Comparison of ENCODE assay signal across 22 mouse cellular contexts in genomic region chr2:5934936-5935335, GRCm38 (mm10). TPM values are rescaled to one million over a fixed set of nuclear protein-coding genes. Genes with fewer than 3 reads are reported as not detected.
DNase-seq lines count a peak whose midpoint lies in the region; ATAC-seq and TF ChIP-seq lines count a peak whose summit lies in the region.
"Had no signal": no experiment of that assay in that cellular context is flagged by ENCODE, and none has a peak within 500 bp of the region (broad histone marks: within the 10 kb centered on the region; RNA-seq: fewer than 3 reads in every experiment).

No protein-coding gene starts in this region.

- H3K9me3 ChIP-seq in kidney, embryonic 16.5 days (ENCODE audit: low read length), result no peaks in the 10 kb centered on the region
- no peaks in the 10 kb centered on the region for H3K9me3 ChIP-seq in liver, embryonic 13.5 days (replicated peaks)
- H3K9me3 ChIP-seq in CH12.LX (replicated peaks; ENCODE audit: low read length), result no peaks in the 10 kb centered on the region
- H3K9me3 ChIP-seq: forebrain, embryonic 13.5 days; forebrain, embryonic 15.5 days; G1E had no signal

- no peak for TF ChIP-seq EP300 in CH12.LX (IDR thresholded peaks at IDR 0.05; ENCODE audit: low read length)

- dilution Hi-C loops in CH12.LX (cut with MboI; ENCODE audit: extremely low pct_ligation_motif_present, extremely low pct_unique_long_range_greater_than_20kb, low sequenced_read_pairs), result no loop called here

- in situ Hi-C loops in CH12.LX (cut with MboI; ENCODE audit: low pct_ligation_motif_present, low pct_unique_long_range_greater_than_20kb, low sequenced_read_pairs), result no loop called here

- no peaks in the 10 kb centered on the region for H3K4me1 ChIP-seq in kidney, embryonic 16.5 days (ENCODE audit: insufficient read depth, low read length)
- peaks cover 11% of the 10 kb centered on the region for H3K4me1 ChIP-seq in liver, embryonic 13.5 days (replicated peaks)
- H3K4me1 ChIP-seq in CH12.LX (ENCODE audit: control insufficient read depth in 1 of 2, insufficient read depth in 2 of 2), result peaks cover 21 to 29% of the 10 kb centered on the region in 2 experiments
- H3K4me1 ChIP-seq: forebrain, embryonic 13.5 days; forebrain, embryonic 15.5 days had no signal

- peak; percentile 14; the same call in 1 of the 2 replicates for ATAC-seq in kidney, embryonic 16.5 days (ENCODE audit: low FRiP score, low TSS enrichment)
- ATAC-seq in liver, embryonic 13.5 days (ENCODE audit: low read depth), result 0 out of 2 replicates have a peak, but pooled peaks have one; percentile 28
- ATAC-seq: activated CD4-positive, CD25-positive, alpha-beta regulatory T cell, adult 4 months; forebrain, embryonic 13.5 days; forebrain, embryonic 15.5 days; forebrain, postnatal 0 days; Patski had no signal

- peak; percentile 42 for DNase-seq in heart, adult 11 months
- no peak for DNase-seq in heart, adult 8-10 months (ENCODE audit: low spot score)
- no peak for DNase-seq in kidney, adult 8-10 months
- no peak for DNase-seq in liver, embryonic 13.5 days
- DNase-seq in liver (no peak), CH12.LX (ENCODE audit: extremely low read depth) (no peak)
- DNase-seq in gastrocnemius, postnatal 10 days, result no peak
- DNase-seq: adrenal gland, adult 8-10 months; adrenal gland, postnatal 14 days; adrenal gland, postnatal 36 days; cerebellum, adult 11-12 months; cerebellum, adult 2 months; cerebellum, adult 9-10 months; cerebellum, postnatal 10 days; cerebellum, postnatal 25 days; forebrain, postnatal 0 days had no signal

- no peaks in the 10 kb centered on the region for H3K36me3 ChIP-seq in kidney, embryonic 16.5 days (ENCODE audit: insufficient read depth, low read length)
- peaks cover 5% of the 10 kb centered on the region; the same call in 1 of the 2 replicates for H3K36me3 ChIP-seq in liver, embryonic 13.5 days
- H3K36me3 ChIP-seq in CH12.LX (replicated peaks in 1 of 2; ENCODE audit: control insufficient read depth in 1 of 2, insufficient read depth in 1 of 2, low read length in 1 of 2), result no peaks in the 10 kb centered on the region
- H3K36me3 ChIP-seq: G1E had no signal

- no peak overlapping the region for H3K4me3 ChIP-seq in kidney, embryonic 16.5 days (ENCODE audit: low read length)
- H3K4me3 ChIP-seq in liver, embryonic 13.5 days (replicated peaks), result no peak overlapping the region
- H3K4me3 ChIP-seq in CH12.LX (replicated peaks in 1 of 3; ENCODE audit: low read depth in 2 of 3, low read length in 2 of 3, poor library complexity in 1 of 3), result no peak overlapping the region
- H3K4me3 ChIP-seq: forebrain, embryonic 13.5 days; forebrain, embryonic 15.5 days had no signal

- WGBS in kidney, embryonic 16.5 days, result 39% methylated on average over 3 of the region's 3 CpGs
- 79% methylated on average over 3 of the region's 3 CpGs for WGBS in liver, embryonic 13.5 days (ENCODE audit: insufficient replicate concordance)

- no peak overlapping the region for H3K27ac ChIP-seq in kidney, embryonic 16.5 days (ENCODE audit: low read length)
- no peak overlapping the region for H3K27ac ChIP-seq in liver, embryonic 13.5 days
- no peak overlapping the region for H3K27ac ChIP-seq in CH12.LX (ENCODE audit: insufficient read depth, low read depth)
- H3K27ac ChIP-seq: forebrain, embryonic 13.5 days; forebrain, embryonic 15.5 days had no signal

- peak in 1 of 2 experiments; percentile 73; a peak in 2 of 4 replicates for TF ChIP-seq CTCF in CH12.LX (conservative IDR thresholded peaks at IDR 0.05 in 1 of 2, IDR thresholded peaks at IDR 0.05 in 1 of 2; ENCODE audit: low read depth in 2 of 2, low read length in 2 of 2)

- H3K4me2 ChIP-seq in kidney, embryonic 16.5 days (replicated peaks; ENCODE audit: low read depth, low read length), result no peak overlapping the region
- no peak overlapping the region for H3K4me2 ChIP-seq in liver, embryonic 13.5 days
- H3K4me2 ChIP-seq in CH12.LX (ENCODE audit: insufficient read depth, low read depth, poor library complexity, severe bottlenecking), result no peak overlapping the region
- H3K4me2 ChIP-seq: forebrain, embryonic 13.5 days; forebrain, embryonic 15.5 days had no signal

- no peaks in the 10 kb centered on the region for H3K79me2 ChIP-seq in CH12.LX (replicated peaks; ENCODE audit: control insufficient read depth, extremely low read depth, insufficient read depth, poor library complexity, severe bottlenecking)

- no peaks in the 10 kb centered on the region for H3K27me3 ChIP-seq in kidney, embryonic 16.5 days (ENCODE audit: insufficient read depth, low read length)
- H3K27me3 ChIP-seq in liver, embryonic 13.5 days, result no peaks in the 10 kb centered on the region
- no peaks in the 10 kb centered on the region for H3K27me3 ChIP-seq in CH12.LX (replicated peaks)
- H3K27me3 ChIP-seq: forebrain, embryonic 13.5 days; forebrain, embryonic 15.5 days had no signal

- TF ChIP-seq RAD21 in CH12.LX (IDR thresholded peaks at IDR 0.05; ENCODE audit: low read depth, low read length), result peak; percentile 82

- no peak for TF ChIP-seq POLR2A in CH12.LX (IDR thresholded peaks at IDR 0.05; ENCODE audit: low read depth, low read length)

- H3K9ac ChIP-seq in kidney, embryonic 16.5 days (replicated peaks; ENCODE audit: low read length), result no peak overlapping the region
- H3K9ac ChIP-seq in liver, embryonic 13.5 days, result no peak overlapping the region
- H3K9ac ChIP-seq in CH12.LX (ENCODE audit: insufficient read depth, low read depth), result no peak overlapping the region
- H3K9ac ChIP-seq: forebrain, embryonic 13.5 days; forebrain, embryonic 15.5 days; forebrain, postnatal 0 days had no signal

TF ChIP-seq in CH12.LX, 34 proteins besides CTCF, POLR2A, EP300 and RAD21:
- 0 out of 2 replicates have a peak, but pooled peaks have one; percentile 50 for TF ChIP-seq MAFK (IDR thresholded peaks at IDR 0.05; ENCODE audit: insufficient replicate concordance, low read length)
- peak; percentile 72 for TF ChIP-seq SMC3 (IDR thresholded peaks at IDR 0.05; ENCODE audit: low read depth, low read length)
- TF ChIP-seq GABPA (IDR thresholded peaks at IDR 0.05; ENCODE audit: insufficient replicate concordance, low read depth, low read length), result no peak
- TF ChIP-seq POLR2AphosphoS2 (IDR thresholded peaks at IDR 0.05; ENCODE audit: low read depth, low read length), result no peak
- TF ChIP-seq ZC3H11A (IDR thresholded peaks at IDR 0.05; ENCODE audit: low read depth, low read length), result no peak; the same call in 1 of the 2 replicates
- no peak for TF ChIP-seq ZKSCAN1 (IDR thresholded peaks at IDR 0.05; ENCODE audit: borderline replicate concordance, low read depth, low read length)
- TF ChIP-seq NELFE (IDR thresholded peaks at IDR 0.05; ENCODE audit: low read depth, low read length), result 0 out of 2 replicates have a peak, but pooled peaks have one; percentile 33
- peak; percentile 87 for TF ChIP-seq JUND (conservative IDR thresholded peaks at IDR 0.05; ENCODE audit: low read depth, low read length)
- TF ChIP-seq JUN (IDR thresholded peaks at IDR 0.05; ENCODE audit: insufficient read depth, low read depth, low read length), result peak; percentile 51

RNA-seq across cellular contexts. Expression of gene Dhtkd1, which starts 7.7 kb away (rescaled TPM):
- total RNA-seq in heart, adult 8-10 months (2022), result 1 to 10 TPM; 3.7 to 9.4 (median 4.0) TPM
- 2.9 and 4.5 TPM in 2 replicates for polyA plus RNA-seq in kidney, embryonic 16.5 days (2015; fragmentation: Nextera tagmentation; extraction: Ambion mirVana)
- 1.4 and 2.0 TPM in 2 replicates for polyA plus RNA-seq in liver, embryonic 13.5 days (2015; fragmentation: Nextera tagmentation; extraction: Ambion mirVana)
- total RNA-seq in CH12.LX (2012; rRNA removed), result 0.21 and 0.38 TPM in 2 replicates
- 0.11 and 0.35 TPM in 2 replicates for total RNA-seq in CH12.LX (2014; rRNA removed)
- 0.15 and 0.17 TPM in 2 replicates for polyA plus RNA-seq in CH12.LX (2012; ENCODE audit: insufficient read length, low read depth)
- total RNA-seq in gastrocnemius, postnatal 10 days (2021), result 1 to 10 TPM; 1.3 to 2.2 TPM
- polyA plus RNA-seq: G1E had no signal

RNA-seq across cellular contexts. Expression of gene Upf2, which starts 16.3 kb away (rescaled TPM):
- total RNA-seq in heart, adult 8-10 months (2022), result 10 to 100 TPM; 18.6 to 20.6 (median 19.1) TPM
- 11.0 TPM in 2 replicates for polyA plus RNA-seq in kidney, embryonic 16.5 days (2015; fragmentation: Nextera tagmentation; extraction: Ambion mirVana)
- polyA plus RNA-seq in liver, embryonic 13.5 days (2015; fragmentation: Nextera tagmentation; extraction: Ambion mirVana), result 4.5 and 5.8 TPM in 2 replicates
- total RNA-seq in CH12.LX (2012; rRNA removed) (9.3 and 11.7 TPM in 2 replicates), CH12.LX (2014; rRNA removed) (11.8 and 13.4 TPM in 2 replicates)
- polyA plus RNA-seq in CH12.LX (2012; ENCODE audit: insufficient read length, low read depth), result 27.0 and 30.4 TPM in 2 replicates
- total RNA-seq in gastrocnemius, postnatal 10 days (2021), result 10 to 100 TPM; 12.9 to 15.9 TPM

RNA-seq across cellular contexts. Expression of gene Sec61a2, which starts 39.7 kb away (rescaled TPM):
- 10 to 100 TPM; 11.9 to 14.3 (median 14.1) TPM for total RNA-seq in heart, adult 8-10 months (2022)
- 77.6 and 91.8 TPM in 2 replicates for polyA plus RNA-seq in kidney, embryonic 16.5 days (2015; fragmentation: Nextera tagmentation; extraction: Ambion mirVana)
- 14.3 and 17.4 TPM in 2 replicates for polyA plus RNA-seq in liver, embryonic 13.5 days (2015; fragmentation: Nextera tagmentation; extraction: Ambion mirVana)
- total RNA-seq in CH12.LX (2012; rRNA removed), result 20.8 and 23.3 TPM in 2 replicates
- total RNA-seq in CH12.LX (2014; rRNA removed), result 44.6 and 53.8 TPM in 2 replicates
- polyA plus RNA-seq in CH12.LX (2012; ENCODE audit: insufficient read length, low read depth), result 46.2 and 53.5 TPM in 2 replicates
- 10 to 100 TPM; 35.1 to 40.6 TPM for total RNA-seq in gastrocnemius, postnatal 10 days (2021)
